Mouse (Mus musculus): ENCODE measurements around the gene Nkain2. TPM values are rescaled to one million over a fixed set of nuclear protein-coding genes. Genes with fewer than 3 reads are reported as not detected.

Gene Nkain2
- total RNA-seq, 2 experiments from 2014 or later, result 0.17 to 0.26 TPM

Other genes starting within 250 kb of the Nkain2 start
- not detected for gene Trdn, start 190.1 kb upstream of the Nkain2 start, total RNA-seq (2021)